Mouse (Mus musculus) liver, adult 2 months (tissue): Measurements from ENCODE around the gene Rad51ap2.

Experiments used
- CTCF ChIP-seq: fragments of 200-500 bp; IDR thresholded peaks from 2 replicates; pipeline ENCODE4 v1.5.1; 2011; ENCODE audit warnings: low read depth, low read length, control low read depth
- POLR2A ChIP-seq: fragments of 200-500 bp; IDR thresholded peaks from 2 replicates; pipeline ENCODE4 v1.6.1; 2011; ENCODE audit warnings: low read length, control low read depth; ENCODE audit not compliant: insufficient read depth; ENCODE audit errors: extremely low read depth

DNA sequence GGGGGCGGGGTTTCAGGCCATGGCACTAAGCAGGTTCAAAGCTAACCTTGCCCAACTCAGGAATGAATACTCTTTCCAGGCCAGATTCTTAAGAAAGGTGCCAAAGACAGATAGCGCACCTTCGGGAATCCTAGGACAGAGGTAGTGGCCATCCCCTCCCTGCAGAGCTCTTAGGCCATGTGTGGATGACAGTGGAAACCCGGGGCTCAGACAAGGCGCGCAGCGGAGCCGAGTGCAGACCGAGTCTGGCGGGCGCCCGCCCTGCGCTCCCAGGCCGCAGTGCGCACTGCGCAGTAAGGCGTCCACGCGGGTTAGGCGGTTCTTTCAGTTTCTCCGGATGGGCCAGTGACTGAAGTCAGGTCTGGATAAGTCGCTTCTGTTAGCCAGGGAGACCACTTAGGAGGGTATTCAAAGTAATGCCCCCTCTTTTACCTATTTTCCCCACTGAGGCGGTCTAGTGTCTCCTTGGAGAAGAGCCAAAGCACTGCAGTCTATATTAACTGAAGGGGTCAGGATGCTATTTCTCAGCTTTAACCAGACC is 17.9 kb upstream of the Rad51ap2 start:
- TF ChIP-seq CTCF (no peak), POLR2A (no peak)
